Mouse (Mus musculus) olfactory bulb, adult 2 months (tissue): ENCODE measurements around the gene Bmp2k. TPM values are rescaled to one million over a fixed set of nuclear protein-coding genes. Genes with fewer than 3 reads are reported as not detected.

Experiments used
- H3K27ac ChIP-seq: fragments of 200-500 bp; 2 replicates; pipeline ENCODE4 v1.5.1; 2012; ENCODE audit warnings: low read depth, low read length; ENCODE audit not compliant: insufficient read depth
- H3K4me1 ChIP-seq: fragments of 200-500 bp; 2 replicates; pipeline ENCODE4 v1.6.1; 2012; ENCODE audit warnings: low read length; ENCODE audit not compliant: control insufficient read depth, insufficient read depth
- H3K4me3 ChIP-seq: fragments of 200-500 bp; 2 replicates; pipeline ENCODE4 v1.5.1; 2012; ENCODE audit warnings: mild to moderate bottlenecking, low read depth, low read length, moderate library complexity; ENCODE audit not compliant: insufficient read depth
- CTCF ChIP-seq: fragments of 200-500 bp; IDR thresholded peaks from 2 replicates; pipeline ENCODE4 v1.5.1; 2012; ENCODE audit warnings: low read depth, mild to moderate bottlenecking, low read length, moderate library complexity; ENCODE audit not compliant: insufficient read depth
- POLR2A ChIP-seq: fragments of 200-500 bp; IDR thresholded peaks from 2 replicates; pipeline ENCODE4 v1.6.1; 2012; ENCODE audit warnings: mild to moderate bottlenecking, low read depth, low read length, moderate library complexity; ENCODE audit not compliant: insufficient read depth
- WGBS: fragments of 180-500 bp; shearing (Covaris S2); methylation state at CpG from one replicate; pipeline ENCODE4 v1.1.7; 2018; 5-methylcytosine and 5-hydroxymethylcytosine counted together
- polyA plus RNA-seq: library from polyadenylated mRNA; stranded (reverse); fragments of >200 nt; gene quantifications from 2 replicates; pipeline ENCODE4 v1.2.4, GENCODE M21; 2012; ENCODE audit warnings: low replicate concordance; ENCODE audit not compliant: missing spikeins, insufficient read depth, insufficient read length

Gene Bmp2k
- polyA plus RNA-seq, 1 experiment = not detected

DNA sequence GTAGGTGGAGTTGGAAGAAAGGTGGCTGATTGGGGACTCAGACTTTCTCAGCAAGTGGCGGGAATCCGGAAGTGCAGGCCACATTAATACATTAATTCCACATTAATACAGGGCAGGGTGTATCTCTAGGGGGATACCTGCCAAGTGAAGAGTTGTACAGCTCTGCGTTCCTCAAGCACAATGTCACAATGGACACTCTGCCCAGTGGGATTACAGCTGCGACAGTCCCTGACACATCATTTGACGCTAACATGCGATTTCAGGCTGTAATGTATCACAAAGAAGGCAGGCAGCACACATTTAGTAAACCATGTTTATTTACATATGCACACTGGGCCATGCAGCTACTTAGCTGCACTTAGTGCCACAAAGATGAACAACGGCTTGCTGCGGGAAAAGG is 95.5 kb downstream of the Bmp2k start:
- Histone ChIP-seq H3K27ac (no peak overlapping the region), H3K4me3 (no peak overlapping the region), H3K4me1 (no peaks in the 10 kb centered on the region)
- TF ChIP-seq CTCF (no peak), POLR2A (no peak)
- 75% methylated on average over 8 of the region's 8 CpGs for WGBS

DNA sequence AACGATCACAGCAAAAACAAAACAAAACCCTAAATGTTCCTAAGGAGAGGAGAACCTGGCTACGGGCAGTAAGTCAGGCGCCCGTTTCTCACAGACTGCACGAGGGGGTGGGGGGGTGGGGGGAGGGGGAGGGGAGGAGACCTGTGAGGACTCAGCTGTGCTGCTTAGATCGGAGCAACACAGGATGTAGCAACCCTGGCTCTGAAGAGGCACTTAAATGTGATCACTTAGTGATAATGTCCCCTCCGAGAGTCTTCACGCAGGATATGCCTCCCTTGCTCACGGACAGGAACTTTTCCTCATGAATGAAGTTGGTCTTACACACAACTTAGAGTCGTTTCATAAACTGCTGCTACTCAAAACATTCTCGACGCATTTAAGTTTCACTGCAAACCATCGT is 97.8 kb downstream of the Bmp2k start:
- no peak overlapping the region for H3K4me3 ChIP-seq
- TF ChIP-seq POLR2A (no peak), CTCF (no peak)
- H3K4me1 ChIP-seq = no peaks in the 10 kb centered on the region
- no peak overlapping the region for H3K27ac ChIP-seq
- 79% methylated on average over 13 of the region's 13 CpGs for WGBS

- no peak overlapping the region for H3K4me3 ChIP-seq
- TF ChIP-seq CTCF = no peak
- TF ChIP-seq POLR2A = no peak
- no peaks in the 10 kb centered on the region for H3K4me1 ChIP-seq
- no peak overlapping the region for H3K27ac ChIP-seq
- 68% methylated on average over 9 of the region's 9 CpGs for WGBS
Observed at GRCm38 (mm10) chr5:97097631-97098041, 100.1 kb downstream of the Bmp2k start.

GRCm38 (mm10) chr5:97099954-97100353 is 102.5 kb downstream of the Bmp2k start:
- WGBS = 97% methylated on average over 8 of the region's 8 CpGs
- Histone ChIP-seq H3K4me1 (no peaks in the 10 kb centered on the region), H3K4me3 (no peak overlapping the region), H3K27ac (no peak overlapping the region)
- no peak for TF ChIP-seq CTCF
- no peak for TF ChIP-seq POLR2A

DNA sequence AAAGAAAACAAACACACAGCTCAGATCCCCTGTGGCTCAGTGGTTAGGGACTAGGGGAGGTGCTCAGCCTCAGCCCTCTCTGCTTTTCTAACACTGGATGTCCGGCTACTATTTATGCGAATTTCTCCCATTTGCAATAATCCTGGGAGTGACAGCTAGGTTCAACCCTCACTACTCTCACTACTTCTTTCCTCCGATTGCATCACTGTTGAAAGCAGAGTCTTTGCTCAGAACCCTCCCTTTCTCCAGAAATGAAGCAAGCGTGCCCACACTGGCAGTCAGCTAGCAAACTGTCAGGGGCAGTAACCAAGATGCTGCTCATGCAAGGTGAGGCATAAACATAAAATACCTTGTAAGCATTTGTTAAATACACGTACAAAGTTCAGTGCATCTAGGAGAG is 110.8 kb downstream of the Bmp2k start:
- peaks cover 5% of the 10 kb centered on the region for H3K4me1 ChIP-seq
- TF ChIP-seq CTCF = no peak
- TF ChIP-seq POLR2A = no peak
- 86% methylated on average over 5 of the region's 5 CpGs for WGBS
- no peak overlapping the region for H3K27ac ChIP-seq
- H3K4me3 ChIP-seq = no peak overlapping the region

- TF ChIP-seq CTCF (no peak), POLR2A (no peak)
- H3K27ac ChIP-seq = no peak overlapping the region
- 47% methylated on average over 2 of the region's 2 CpGs for WGBS
- peaks cover 5% of the 10 kb centered on the region for H3K4me1 ChIP-seq
- 0 out of 2 replicates have a peak overlapping the region, but pooled peaks have one; percentile 8 for H3K4me3 ChIP-seq
Observed at GRCm38 (mm10) chr5:97110133-97110532, 112.6 kb downstream of the Bmp2k start.

DNA sequence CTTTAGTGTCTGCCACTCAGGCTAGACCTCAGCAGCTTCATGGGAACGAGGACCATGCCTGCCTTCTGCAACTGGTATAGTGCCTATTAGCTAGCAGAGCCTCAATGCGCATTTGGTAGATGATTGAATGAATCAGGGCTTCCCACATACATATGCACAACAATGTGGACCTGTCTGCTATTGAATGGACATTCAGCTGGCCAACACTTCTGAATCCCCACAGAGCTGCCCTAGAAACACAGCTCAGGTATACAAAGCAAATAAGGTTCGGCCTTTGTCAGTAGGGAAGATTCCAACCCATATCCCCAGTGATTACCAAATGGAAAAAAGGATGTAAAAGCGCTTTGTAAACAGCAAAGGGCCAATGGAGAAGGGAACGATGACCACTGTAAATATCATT is 113.2 kb downstream of the Bmp2k start:
- Histone ChIP-seq H3K4me1 (peaks cover 5% of the 10 kb centered on the region), H3K4me3 (peak overlapping the region; percentile 82), H3K27ac (no peak overlapping the region)
- TF ChIP-seq CTCF (no peak), POLR2A (no peak)
- WGBS = 7% methylated on average over 5 of the region's 5 CpGs

DNA sequence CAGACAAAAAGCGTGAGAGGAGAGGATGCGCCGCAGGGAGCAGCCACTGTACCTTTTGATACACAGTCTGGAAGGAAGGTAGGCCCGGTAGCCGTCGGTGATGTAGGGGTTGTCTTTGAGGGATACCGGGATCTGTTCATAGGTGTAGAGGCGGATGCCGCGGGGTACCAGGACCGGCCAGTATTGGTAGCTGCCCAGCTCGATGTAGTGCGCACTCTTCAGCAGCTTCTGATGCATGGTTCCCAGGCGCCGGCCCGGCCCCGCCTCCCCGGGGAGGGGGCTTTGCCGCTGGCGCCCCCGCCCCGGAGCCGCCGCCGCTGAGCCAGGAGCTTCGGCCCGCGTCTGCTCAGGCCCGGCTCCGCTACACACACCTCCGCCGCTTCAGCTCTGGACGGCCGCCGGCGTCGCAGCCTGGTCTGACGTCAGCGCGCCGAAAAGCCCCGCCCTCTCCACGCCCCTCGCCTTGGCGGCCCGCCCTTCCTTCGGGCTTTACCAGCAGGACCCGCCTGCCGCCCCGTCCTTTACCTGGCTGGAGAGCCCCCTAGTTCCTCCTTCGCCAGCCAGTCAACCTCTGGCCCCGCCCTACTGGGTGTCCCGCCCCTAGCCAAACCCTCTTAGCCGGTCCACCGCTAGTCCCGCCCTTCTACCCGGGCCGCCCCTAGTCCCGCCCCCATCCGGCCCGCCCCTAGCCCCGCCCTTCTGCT is 113.9 kb downstream of the Bmp2k start, which contains the start of gene Paqr3:
Gene Paqr3, minus strand, starts transcription at position 390 of the 704 bp plus-strand sequence.
- peaks cover 5% of the 10 kb centered on the region for H3K4me1 ChIP-seq
- peak within 1 kb of the TSS; percentile 82 for H3K4me3 ChIP-seq
- H3K27ac ChIP-seq = no peak within 1 kb of the TSS
- under 1% methylated on average over 60 of the region's 62 CpGs for WGBS
- TF ChIP-seq CTCF (no peak), POLR2A (peak; percentile 64)

- WGBS = 86% methylated on average over 12 of the region's 12 CpGs
Observed at GRCm38 (mm10) chr5:97124977-97125376, 127.5 kb downstream of the Bmp2k start.

DNA sequence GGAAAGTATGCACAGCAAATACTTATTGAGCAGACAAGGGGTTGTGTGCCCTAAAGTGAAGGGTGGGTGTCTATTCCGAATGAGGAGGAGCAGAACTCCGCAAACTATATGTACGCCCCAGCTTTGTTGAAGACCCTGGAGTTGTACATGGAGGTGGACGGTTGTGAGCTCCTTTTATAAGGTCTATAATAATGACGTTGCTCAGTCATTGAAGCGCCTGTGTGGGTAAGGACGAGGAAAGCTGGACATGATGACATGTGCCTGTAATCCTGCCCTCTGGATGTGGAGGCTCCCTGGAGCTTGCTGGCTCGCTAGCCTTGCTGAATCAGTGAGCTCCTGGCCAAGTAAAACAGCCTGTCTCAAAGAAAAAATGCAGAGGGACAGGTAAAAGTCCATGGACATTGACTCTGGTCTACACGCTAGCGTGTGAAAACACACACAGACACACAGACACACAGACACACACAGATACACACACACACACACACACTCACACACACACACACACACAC is 128.0 kb downstream of the Bmp2k start:
- no peak overlapping the region for H3K27ac ChIP-seq
- 72% methylated on average over 10 of the region's 10 CpGs for WGBS
- H3K4me3 ChIP-seq = no peak overlapping the region
- TF ChIP-seq CTCF = no peak
- H3K4me1 ChIP-seq = no peaks in the 10 kb centered on the region

More at GRCm38 (mm10) chr5:97124977-97125376, 127.5 kb downstream of the Bmp2k start:
- Histone ChIP-seq H3K4me3 (no peak overlapping the region), H3K4me1 (no peaks in the 10 kb centered on the region), H3K27ac (no peak overlapping the region)
- TF ChIP-seq CTCF = no peak
- no peak for TF ChIP-seq POLR2A
